Comparison of ENCODE assay signal across 11 mouse cellular contexts in genomic region chr11:19829564-19830279, GRCm38 (mm10).
DNase-seq lines count a peak whose midpoint lies in the region; ATAC-seq and TF ChIP-seq lines count a peak whose summit lies in the region.
"Had no signal": no experiment of that assay in that cellular context is flagged by ENCODE, and none has a peak within 500 bp of the region (broad histone marks: within the 10 kb centered on the region; RNA-seq: fewer than 3 reads in every experiment).

No protein-coding gene starts in this region.

- TF ChIP-seq CTCF in spleen, adult 2 months (IDR thresholded peaks at IDR 0.05; ENCODE audit: extremely low read depth, insufficient read depth, insufficient read length, insufficient replicate concordance), result no peak

- 0 out of 2 replicates have a peak, but pooled peaks cover 3% of the 10 kb centered on the region for H3K27me3 ChIP-seq in heart, embryonic 13.5 days (replicated peaks)
- H3K27me3 ChIP-seq in spleen, adult 2 months (ENCODE audit: control insufficient read depth, insufficient read depth, low read length), result no peaks in the 10 kb centered on the region
- peaks cover 12% of the 10 kb centered on the region; the same call in 1 of the 2 replicates for H3K27me3 ChIP-seq in embryonic facial prominence, embryonic 10.5 days (replicated peaks; ENCODE audit: low read depth, poor library complexity, severe bottlenecking)
- H3K27me3 ChIP-seq in forebrain, embryonic 11.5 days (ENCODE audit: control insufficient read depth, insufficient read depth, low read length), result no peaks in the 10 kb centered on the region
- H3K27me3 ChIP-seq: intestine, embryonic 15.5 days; liver, embryonic 13.5 days had no signal

- peaks cover 11% of the 10 kb centered on the region; the same call in 1 of the 2 replicates for H3K4me1 ChIP-seq in heart, embryonic 13.5 days
- H3K4me1 ChIP-seq in spleen, adult 2 months (ENCODE audit: control insufficient read depth, insufficient read depth, insufficient read length), result no peaks in the 10 kb centered on the region
- H3K4me1 ChIP-seq in embryonic facial prominence, embryonic 10.5 days, result peaks cover 27% of the 10 kb centered on the region
- H3K4me1 ChIP-seq in forebrain, embryonic 11.5 days (replicated peaks; ENCODE audit: control insufficient read depth, insufficient read depth, low read length), result no peaks in the 10 kb centered on the region

- WGBS in heart, embryonic 13.5 days, result 23% methylated on average over 9 of the region's 9 CpGs
- WGBS in spleen, adult 2 months, result 53% methylated on average over 9 of the region's 9 CpGs
- WGBS in embryonic facial prominence, embryonic 10.5 days, result 26% methylated on average over 9 of the region's 9 CpGs
- WGBS in forebrain, embryonic 11.5 days, result 35% methylated on average over 9 of the region's 9 CpGs

- H3K9me3 ChIP-seq in heart, embryonic 13.5 days, result no peaks in the 10 kb centered on the region
- no peaks in the 10 kb centered on the region for H3K9me3 ChIP-seq in embryonic facial prominence, embryonic 10.5 days
- H3K9me3 ChIP-seq in forebrain, embryonic 11.5 days (ENCODE audit: control insufficient read depth, low read length), result no peaks in the 10 kb centered on the region
- H3K9me3 ChIP-seq: intestine, embryonic 15.5 days; liver, embryonic 13.5 days had no signal

- H3K4me3 ChIP-seq in heart, embryonic 13.5 days, result no peak overlapping the region
- H3K4me3 ChIP-seq in spleen, adult 2 months (ENCODE audit: extremely low read depth, insufficient read depth, insufficient read length), result no peak overlapping the region
- H3K4me3 ChIP-seq in embryonic facial prominence, embryonic 10.5 days, result no peak overlapping the region
- no peak overlapping the region for H3K4me3 ChIP-seq in forebrain, embryonic 11.5 days (ENCODE audit: low read depth, low read length)
- H3K4me3 ChIP-seq: intestine, embryonic 15.5 days; liver, embryonic 13.5 days had no signal

- peak overlapping the region; percentile 33; the same call in 1 of the 2 replicates for H3K9ac ChIP-seq in heart, embryonic 13.5 days
- no peak overlapping the region for H3K9ac ChIP-seq in forebrain, embryonic 11.5 days (ENCODE audit: low read length)
- H3K9ac ChIP-seq: intestine, embryonic 15.5 days; liver, embryonic 13.5 days had no signal

- DNase-seq in heart, postnatal 4 days, result no peak
- no peak for DNase-seq in spleen, adult 2 months (ENCODE audit: low read depth in 1 of 2, low spot score in 2 of 2)
- no peak for DNase-seq in spleen, postnatal 14 days (ENCODE audit: low spot score in 2 of 2)
- DNase-seq in embryonic facial prominence, embryonic 10.5 days (ENCODE audit: low spot score), result no peak
- DNase-seq in thymus, postnatal 36 days, result peak; percentile 16 to 26
- DNase-seq in cerebellum, adult 8-10 months, result no peak
- no peak for DNase-seq in forebrain, embryonic 11.5 days (ENCODE audit: low spot score)

- H3K4me2 ChIP-seq in heart, embryonic 13.5 days, result no peak overlapping the region
- H3K4me2 ChIP-seq in forebrain, embryonic 11.5 days (ENCODE audit: low read depth, low read length, severe bottlenecking), result no peak overlapping the region
- H3K4me2 ChIP-seq: intestine, embryonic 15.5 days; liver, embryonic 13.5 days; midbrain, embryonic 11.5 days had no signal

- H3K36me3 ChIP-seq in heart, embryonic 13.5 days, result no peaks in the 10 kb centered on the region
- H3K36me3 ChIP-seq in spleen, adult 2 months (ENCODE audit: control insufficient read depth, insufficient read depth, low read length), result no peaks in the 10 kb centered on the region
- no peaks in the 10 kb centered on the region for H3K36me3 ChIP-seq in embryonic facial prominence, embryonic 10.5 days (replicated peaks)
- no peaks in the 10 kb centered on the region for H3K36me3 ChIP-seq in forebrain, embryonic 11.5 days (ENCODE audit: control insufficient read depth, insufficient read depth, low read length)
- H3K36me3 ChIP-seq: intestine, embryonic 15.5 days; liver, embryonic 13.5 days had no signal

- H3K27ac ChIP-seq in heart, embryonic 13.5 days (replicated peaks), result no peak overlapping the region
- H3K27ac ChIP-seq in spleen, adult 2 months (ENCODE audit: insufficient read depth, low read length), result peak overlapping the region; percentile 31; the same call in 1 of the 2 replicates
- H3K27ac ChIP-seq in embryonic facial prominence, embryonic 10.5 days (replicated peaks), result peak overlapping the region; percentile 57
- H3K27ac ChIP-seq in forebrain, embryonic 11.5 days (ENCODE audit: low read depth, low read length), result no peak overlapping the region
- H3K27ac ChIP-seq: intestine, embryonic 15.5 days; liver, embryonic 13.5 days had no signal

- no peak for ATAC-seq in heart, embryonic 13.5 days (ENCODE audit: extremely low read depth, insufficient number of reproducible peaks, low FRiP score, low TSS enrichment)
- ATAC-seq in forebrain, embryonic 11.5 days (replicated peaks; ENCODE audit: low FRiP score), result no peak

- TF ChIP-seq POLR2A in spleen, adult 2 months (IDR thresholded peaks at IDR 0.05; ENCODE audit: low read depth, low read length), result no peak

Comparison
In these comparisons a context has a peak if more than half of its experiments do, and no peak if none do; other contexts are left out.
1. H3K27ac ChIP-seq: peak in spleen, adult 2 months (single experiment) and embryonic facial prominence, embryonic 10.5 days (single experiment); none in heart, embryonic 13.5 days (single experiment) and forebrain, embryonic 11.5 days (single experiment).
2. DNase-seq: peak in thymus, postnatal 36 days (2 of 2); none in heart, postnatal 4 days (single experiment), spleen, adult 2 months (0 of 2), spleen, postnatal 14 days (0 of 2), embryonic facial prominence, embryonic 10.5 days (single experiment), cerebellum, adult 8-10 months (single experiment) and forebrain, embryonic 11.5 days (single experiment).